Mouse (Mus musculus) layer of hippocampus, adult 9-10 months (tissue): ENCODE data around the gene Cep95.

ENCODE experiments used
- DNase-seq: peaks from one replicate; pipeline ENCODE4 v3.0.0; 2022; ENCODE audit warnings: low spot score

The Cep95 gene

GRCm38 (mm10) chr11:106814601-106815320 lies 25.7 kb downstream of the Cep95 start:
- DNase-seq, result no peak

- no peak for DNase-seq
These were observed 26.3 kb downstream of the Cep95 start for GRCm38 (mm10) chr11:106815331-106815730.

GRCm38 (mm10) chr11:106815761-106816160 lies 26.7 kb downstream of the Cep95 start:
- no peak for DNase-seq

- DNase-seq, result no peak
These were observed 27.3 kb downstream of the Cep95 start for GRCm38 (mm10) chr11:106816316-106816715.

GRCm38 (mm10) chr11:106817156-106817555 lies 28.1 kb downstream of the Cep95 start:
- no peak for DNase-seq

GRCm38 (mm10) chr11:106817808-106818207 lies 28.8 kb downstream of the Cep95 start:
- no peak for DNase-seq

- DNase-seq, result no peak
These were observed 29.3 kb downstream of the Cep95 start for GRCm38 (mm10) chr11:106818341-106818740.

GRCm38 (mm10) chr11:106819595-106819994 lies 30.5 kb downstream of the Cep95 start:
- no peak for DNase-seq

GRCm38 (mm10) chr11:106820252-106820651 lies 31.2 kb downstream of the Cep95 start:
- no peak for DNase-seq

GRCm38 (mm10) chr11:106820972-106821371 lies 31.9 kb downstream of the Cep95 start:
- DNase-seq, result no peak

GRCm38 (mm10) chr11:106821397-106821796 lies 32.3 kb downstream of the Cep95 start:
- DNase-seq, result no peak

GRCm38 (mm10) chr11:106822491-106822890 lies 33.4 kb downstream of the Cep95 start:
- DNase-seq, result no peak

GRCm38 (mm10) chr11:106822911-106823310 lies 33.9 kb downstream of the Cep95 start:
- DNase-seq, result no peak

GRCm38 (mm10) chr11:106823741-106824140 lies 34.7 kb downstream of the Cep95 start:
- DNase-seq, result no peak

GRCm38 (mm10) chr11:106824403-106824802 lies 35.4 kb downstream of the Cep95 start:
- DNase-seq, result no peak

- no peak for DNase-seq
These were observed 39.0 kb downstream of the Cep95 start for GRCm38 (mm10) chr11:106828079-106828478.

GRCm38 (mm10) chr11:106842002-106842401 lies 53.0 kb downstream of the Cep95 start:
- DNase-seq, result no peak

- peak; percentile 20 for DNase-seq
These were observed 62.4 kb downstream of the Cep95 start for GRCm38 (mm10) chr11:106851438-106851837.
